Mouse (Mus musculus) Patski (cell line): Measurements from ENCODE around the gene Gfy. TPM values are rescaled to one million over a fixed set of nuclear protein-coding genes. Genes with fewer than 3 reads are reported as not detected.
A peak's percentile ranks its signal among the peaks of the same experiment; 100 is the strongest.

ENCODE experiments used
- ATAC-seq: fragments of 100-300 bp; one replicate; pipeline ENCODE4 v1.8.0; 2021
- CTCF ChIA-PET: fragments of 350-600 bp; sonication (Branson Sonifier 250); formaldehyde crosslinking; loops from one replicate; lab custom pipeline; 2022; ENCODE audit warnings: inconsistent platforms; lab: Charles Lee
- POLR2A ChIA-PET: fragments of 350-600 bp; sonication (Branson Sonifier 250); formaldehyde crosslinking; loops from one replicate; lab custom pipeline; 2022; ENCODE audit warnings: antibody characterized with exemption, inconsistent platforms; lab: Charles Lee
- DNase-seq: peaks from one replicate; pipeline ENCODE4 v3.0.0-alpha.2; 2011; ENCODE audit warnings: low read depth, low spot score
- H3K27me3 ChIP-seq: fragments of 371-371 bp; one replicate; pipeline ENCODE4 v1.5.1; 2021
- CTCF ChIP-seq: fragments of 100-300 bp; IDR thresholded peaks from one replicate; pipeline ENCODE4 v1.5.1; 2021
- in situ Hi-C: fragments of 300-500 bp; cut with MboI; formaldehyde crosslinking; loops from 3 replicates; pipeline ENCODE4 v1.11.1; 2018; ENCODE audit warnings: low pct_unique_long_range_greater_than_20kb, mixed read lengths
- polyA plus RNA-seq: library from polyadenylated mRNA; unstranded; gene quantifications from one replicate; pipeline ENCODE4 v1.2.3, GENCODE M21; 2021

Gene Gfy
- not detected for polyA plus RNA-seq

- DNase-seq (no peak), ATAC-seq (no peak)
- TF ChIP-seq CTCF = no peak
- ChIA-PET POLR2A (no interaction called here), CTCF (no interaction called here)
- in situ Hi-C loops = no loop called here
- peaks cover 62% of the 10 kb centered on the region for H3K27me3 ChIP-seq
These were observed at the start of gene Gfy for GRCm38 (mm10) chr7:45179469-45179868. TSS of gene Gfy (minus strand) at chr7:45179569.

- in situ Hi-C loops = no loop called here
- ATAC-seq (no peak), DNase-seq (no peak)
- no peaks in the 10 kb centered on the region for H3K27me3 ChIP-seq
- TF ChIP-seq CTCF = no peak
- ChIA-PET POLR2A (no interaction called here), CTCF (interaction anchor here (1.5 to 1.8 kb wide), 2 partner anchors 48 to 71 kb away, joined by 3 to 6 read pairs; partner anchors contain the start of gene Slc6a21)
These were observed 49.7 kb upstream of the Gfy start for GRCm38 (mm10) chr7:45229046-45229445.

- DNase-seq = no peak
- ChIA-PET POLR2A (no interaction called here), CTCF (interaction anchor here (1.5 to 1.8 kb wide), 2 partner anchors 49 to 72 kb away, joined by 3 to 6 read pairs; partner anchors contain the start of gene Slc6a21)
- no peak for TF ChIP-seq CTCF
- no peaks in the 10 kb centered on the region for H3K27me3 ChIP-seq
- ATAC-seq = no peak
- in situ Hi-C loops = no loop called here
These were observed 49.2 kb upstream of the Gfy start for GRCm38 (mm10) chr7:45228548-45228947.

- CTCF ChIA-PET = interaction anchor here (1.1 kb wide), 1 partner anchor 8 kb away, joined by 3 read pairs; no protein-coding TSS in a partner anchor
- ATAC-seq (no peak), DNase-seq (no peak)
- POLR2A ChIA-PET = no interaction called here
- no peak for TF ChIP-seq CTCF
- H3K27me3 ChIP-seq = no peaks in the 10 kb centered on the region
- in situ Hi-C loops = no loop called here
These were observed 47.1 kb upstream of the Gfy start for GRCm38 (mm10) chr7:45226421-45226820.

- ATAC-seq = no peak
- ChIA-PET CTCF (no interaction called here), POLR2A (interaction anchor here (0.5 kb wide), 1 partner anchor 49 kb away, joined by 3 read pairs; no protein-coding TSS in a partner anchor)
- H3K27me3 ChIP-seq = no peaks in the 10 kb centered on the region
- no peak for DNase-seq
- no peak for TF ChIP-seq CTCF
- in situ Hi-C loops = no loop called here
These were observed 45.5 kb upstream of the Gfy start for GRCm38 (mm10) chr7:45224826-45225225.

- ChIA-PET CTCF (no interaction called here), POLR2A (no interaction called here)
- no peak for TF ChIP-seq CTCF
- no peak for ATAC-seq
- H3K27me3 ChIP-seq = no peaks in the 10 kb centered on the region
- in situ Hi-C loops = no loop called here
- no peak for DNase-seq
These were observed 42.3 kb upstream of the Gfy start for GRCm38 (mm10) chr7:45221680-45222079.

- POLR2A ChIA-PET = no interaction called here
- ATAC-seq (peak; percentile 33), DNase-seq (no peak)
- TF ChIP-seq CTCF = no peak
- in situ Hi-C loops = no loop called here
- CTCF ChIA-PET = no interaction called here
- no peaks in the 10 kb centered on the region for H3K27me3 ChIP-seq
These were observed 37.2 kb upstream of the Gfy start for GRCm38 (mm10) chr7:45216442-45217183.

GRCm38 (mm10) chr7:45215673-45216441 is 36.5 kb upstream of the Gfy start, which contains the start of gene Tead2:
TSS of gene Tead2 (plus strand) at chr7:45215753.
- ChIA-PET POLR2A (interaction anchor here (0.6 kb wide), 2 partner anchors 17 to 179 kb away, joined by 3 read pairs; no protein-coding TSS in a partner anchor), CTCF (no interaction called here)
- in situ Hi-C loops = no loop called here
- peak; percentile 55 for ATAC-seq
- TF ChIP-seq CTCF = no peak
- DNase-seq = no peak
- no peaks in the 10 kb centered on the region for H3K27me3 ChIP-seq

- CTCF ChIA-PET = no interaction called here
These were observed 34.3 kb upstream of the Gfy start for GRCm38 (mm10) chr7:45213708-45214107.

GRCm38 (mm10) chr7:45212356-45212755 is 33.0 kb upstream of the Gfy start:
- ATAC-seq (no peak), DNase-seq (no peak)
- ChIA-PET CTCF (no interaction called here), POLR2A (no interaction called here)
- H3K27me3 ChIP-seq = peaks cover 5% of the 10 kb centered on the region
- no peak for TF ChIP-seq CTCF
- in situ Hi-C loops = no loop called here

More at GRCm38 (mm10) chr7:45213708-45214107, 34.3 kb upstream of the Gfy start:
- in situ Hi-C loops = no loop called here
- TF ChIP-seq CTCF = no peak
- no peak for DNase-seq
- no peak for ATAC-seq
- POLR2A ChIA-PET = no interaction called here
- H3K27me3 ChIP-seq = peaks cover 5% of the 10 kb centered on the region

- DNase-seq (no peak), ATAC-seq (no peak)
- ChIA-PET POLR2A (no interaction called here), CTCF (no interaction called here)
- no peak for TF ChIP-seq CTCF
- in situ Hi-C loops = no loop called here
- H3K27me3 ChIP-seq = peaks cover 5% of the 10 kb centered on the region
These were observed 32.5 kb upstream of the Gfy start, which contains the start of gene Dkkl1 for GRCm38 (mm10) chr7:45211851-45212251. TSS of gene Dkkl1 (minus strand) at chr7:45212147.
